Mouse (Mus musculus) urinary bladder, postnatal 0 days (tissue): Measurements from ENCODE around the gene Nme9. TPM values are rescaled to one million over a fixed set of nuclear protein-coding genes. Genes with fewer than 3 reads are reported as not detected.

Experiments
- polyA plus RNA-seq: library from polyadenylated mRNA; unstranded; fragments of >200 nt; fragmentation: Nextera tagmentation; extraction: Ambion mirVana; gene quantifications from 2 replicates; pipeline ENCODE4 v1.2.1, GENCODE M21; 2015

Gene Nme9
- polyA plus RNA-seq, result not detected in 2 replicates

DNA sequence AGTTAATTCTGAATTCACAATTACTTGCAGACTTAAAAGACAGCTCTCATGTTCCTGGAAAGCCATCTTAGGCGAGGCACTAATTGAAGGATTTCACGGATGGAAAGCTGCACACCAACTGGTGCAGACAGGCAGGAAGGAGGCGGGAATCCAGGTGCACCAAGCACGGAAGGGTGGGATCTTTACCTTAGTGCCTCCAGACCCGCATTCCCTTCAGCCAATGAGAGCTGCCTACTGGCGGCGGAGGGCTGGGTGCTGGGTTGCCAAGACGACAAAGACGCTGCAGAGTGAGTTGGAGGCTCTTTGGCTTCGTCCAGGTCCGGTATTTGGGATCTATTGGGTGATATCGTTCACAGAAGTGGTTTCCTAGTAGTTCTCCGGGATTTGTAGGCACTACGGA, at the start of gene Nme9:
TSS of gene Nme9 (plus strand) at position 315 of the 400 bp plus-strand sequence.

DNA sequence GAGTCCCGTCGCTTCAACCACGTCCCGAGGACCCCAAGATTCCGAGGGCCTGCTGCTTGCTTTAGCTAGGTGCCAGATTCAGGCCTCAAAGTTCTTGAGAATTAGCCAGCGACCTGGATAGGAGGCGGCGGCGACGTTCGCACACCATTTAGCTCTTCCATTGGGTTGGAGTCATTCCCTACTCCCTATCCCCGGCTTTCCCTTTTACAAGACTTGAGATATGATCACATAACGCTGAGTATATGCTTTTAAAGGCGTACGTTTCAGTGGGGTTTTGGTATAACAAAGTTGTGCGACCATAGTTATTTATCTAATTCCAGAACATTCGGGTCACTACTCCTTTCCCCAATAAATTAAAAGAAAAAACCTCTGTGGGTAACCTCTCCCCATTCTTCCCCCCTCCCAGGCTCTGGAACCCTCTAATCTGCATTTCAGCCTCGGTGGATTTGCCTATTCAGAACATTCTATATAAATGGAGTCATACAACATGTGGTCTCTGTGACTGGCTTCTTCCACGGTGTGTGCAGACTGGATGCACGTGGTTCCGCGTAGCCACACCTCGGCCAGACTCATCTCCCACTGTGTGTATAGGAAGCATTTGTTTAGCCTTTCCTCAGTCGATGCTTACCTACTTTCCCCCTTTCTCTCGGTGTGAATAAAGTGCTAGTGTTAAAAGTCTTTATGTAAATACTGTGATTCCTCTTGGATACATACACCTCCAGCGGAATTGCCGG, 14.1 kb upstream of the Nme9 start, which contains the start of gene Mras:
TSS of gene Mras (minus strand) at position 351 of the 734 bp plus-strand sequence.

Other genes with a start within 250 kb of the Nme9 start
- not detected in 2 replicates for gene Faiml, start 214.2 kb upstream of the Nme9 start, polyA plus RNA-seq
- 9.3 and 11.4 TPM in 2 replicates for gene Cep70, start 208.1 kb upstream of the Nme9 start, polyA plus RNA-seq
- 2.2 and 3.0 TPM in 2 replicates for gene Esyt3, start 92.9 kb upstream of the Nme9 start, polyA plus RNA-seq
- gene Mras, start 14.1 kb upstream of the Nme9 start, polyA plus RNA-seq, result 23.7 and 28.6 TPM in 2 replicates
- gene Armc8, start 117.4 kb downstream of the Nme9 start, polyA plus RNA-seq, result 16.7 and 19.1 TPM in 2 replicates
- 12.3 and 13.8 TPM in 2 replicates for gene Dbr1, start 124.3 kb downstream of the Nme9 start, polyA plus RNA-seq
- 0.37 and 0.56 TPM in 2 replicates for gene A4gnt, start 161.0 kb downstream of the Nme9 start, polyA plus RNA-seq
- gene Dzip1l, start 178.0 kb downstream of the Nme9 start, polyA plus RNA-seq, result 11.1 and 13.5 TPM in 2 replicates